Mouse (Mus musculus) lung, postnatal 0 days (tissue): ENCODE results near the gene Poc1a.

Experiments used
- CTCF ChIP-seq: IDR thresholded peaks from 2 replicates; pipeline ENCODE4 v1.5.1; 2016; ENCODE audit warnings: antibody characterized with exemption, mild to moderate bottlenecking
- EP300 ChIP-seq: IDR thresholded peaks from 2 replicates; pipeline ENCODE4 v1.6.1; 2016; ENCODE audit warnings: antibody characterized with exemption, mild to moderate bottlenecking, control low read depth

- no peak for TF ChIP-seq CTCF
- TF ChIP-seq EP300 = no peak
Observed at GRCm38 (mm10) chr9:106340501-106341312, 59.8 kb downstream of the Poc1a start.
